Mouse (Mus musculus) thymus, postnatal 0 days (tissue): ENCODE measurements around the gene Gm156. TPM values are rescaled to one million over a fixed set of nuclear protein-coding genes. Genes with fewer than 3 reads are reported as not detected.
"Not testable (repeated sequence)": the region's sequence is repeated elsewhere in the genome, so short reads cannot be mapped to it uniquely, and the experiment has no call there.

Source experiments
- DNase-seq: peaks from one replicate; pipeline ENCODE4 v3.0.0-alpha.2; 2015; ENCODE audit warnings: low spot score
- polyA plus RNA-seq: library from polyadenylated mRNA; unstranded; fragments of >200 nt; fragmentation: Nextera tagmentation; extraction: Ambion mirVana; gene quantifications from 2 replicates; pipeline ENCODE4 v1.2.1, GENCODE M21; 2015

Gm156 gene
- 0.21 and 0.41 TPM in 2 replicates for polyA plus RNA-seq

DNA sequence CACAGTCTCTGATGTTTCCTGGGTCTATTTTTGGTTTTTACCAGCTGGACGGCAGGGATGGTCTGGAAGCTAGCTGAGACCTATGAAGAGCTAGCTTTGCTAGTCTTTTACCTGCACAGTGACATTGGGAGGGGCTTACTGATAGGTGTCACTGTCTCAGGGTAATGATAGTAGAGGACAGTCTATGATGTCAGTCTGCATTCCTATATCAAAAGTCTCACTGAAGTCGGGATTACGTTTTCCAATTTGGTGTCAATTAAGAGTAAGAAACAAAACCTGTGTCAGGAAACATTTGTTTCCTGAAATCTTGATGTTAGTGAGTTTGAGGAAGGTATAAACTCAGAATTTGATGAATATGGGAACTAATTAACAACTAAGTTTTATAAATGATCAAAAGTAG is at the start of gene Gm156:
Gene Gm156, minus strand, starts transcription at position 101 of the 400 bp plus-strand sequence.
- DNase-seq = not testable (repeated sequence)

DNA sequence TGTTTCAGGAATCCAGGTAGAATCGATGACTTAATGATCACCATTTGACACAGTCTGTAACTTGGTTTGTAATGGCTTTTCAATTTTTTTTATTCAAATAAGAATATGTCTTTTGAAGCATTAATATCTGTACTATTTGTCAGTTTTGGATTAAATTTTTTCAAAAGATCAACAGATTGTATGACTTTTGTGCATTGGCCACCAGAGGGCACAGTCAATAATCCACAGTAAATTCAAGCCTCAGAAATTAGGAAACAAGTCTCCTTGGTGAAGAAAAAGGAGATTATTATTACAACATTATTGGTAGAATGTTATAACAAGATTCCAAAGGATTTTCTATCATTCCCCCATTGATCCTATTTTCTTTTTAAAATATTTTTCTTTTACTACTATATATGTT is 41.5 kb upstream of the Gm156 start:
- DNase-seq = no peak

DNA sequence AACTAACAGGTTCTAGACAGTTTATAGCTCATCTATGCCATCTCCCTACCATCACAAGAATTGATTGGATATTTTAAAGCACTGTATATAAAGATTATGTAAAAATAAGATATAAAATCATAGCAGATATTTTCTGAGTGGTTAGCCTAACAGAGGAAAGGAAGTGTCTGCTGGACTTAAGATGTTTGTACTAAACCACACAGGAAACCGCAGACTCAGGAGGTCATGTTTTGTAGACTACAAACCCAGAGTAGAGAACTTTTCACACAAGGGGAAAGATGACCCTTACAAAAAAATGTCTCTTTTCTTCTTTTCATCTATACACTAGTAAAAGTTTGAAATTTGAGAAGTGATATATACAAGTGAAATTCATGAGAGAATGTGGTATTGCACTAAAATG is 39.9 kb upstream of the Gm156 start:
- DNase-seq = no peak

DNA sequence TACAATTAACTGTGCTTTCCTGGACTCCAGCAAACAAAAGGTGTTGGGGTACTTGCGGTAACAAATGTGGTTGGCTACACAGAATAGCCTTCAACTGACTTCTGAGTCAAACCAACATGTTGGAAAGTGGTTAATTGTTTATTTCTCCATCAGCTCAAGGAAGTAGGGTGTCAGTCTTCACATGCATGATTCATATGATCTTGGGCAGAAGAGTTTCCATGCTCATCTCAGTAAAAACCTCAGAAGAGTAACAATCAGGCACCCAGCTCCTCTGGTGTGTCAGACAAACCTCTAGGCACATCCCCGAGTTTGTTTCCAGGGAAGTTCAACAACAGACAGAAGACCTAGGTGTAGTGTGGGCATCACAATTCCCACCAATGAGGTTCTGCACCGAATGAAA is 33.7 kb upstream of the Gm156 start:
- no peak for DNase-seq

DNA sequence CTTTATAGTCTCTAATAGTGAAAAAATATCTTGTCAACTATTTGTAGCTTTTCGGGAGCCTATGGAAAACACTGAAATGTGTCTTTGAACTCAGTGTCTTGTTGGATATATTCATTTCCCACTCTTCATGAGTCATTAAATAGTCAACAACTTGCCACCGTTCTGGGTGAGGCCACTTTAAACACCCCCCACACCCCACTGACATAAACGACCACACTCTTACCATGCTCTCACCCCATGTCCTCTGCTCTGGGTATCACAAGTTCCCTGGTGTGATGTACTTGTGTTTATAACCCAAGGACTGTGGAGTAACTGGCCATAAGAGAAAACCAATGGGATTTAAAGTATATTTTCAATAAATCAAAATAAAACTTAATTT is 36.4 kb downstream of the Gm156 start:
- DNase-seq = no peak

DNA sequence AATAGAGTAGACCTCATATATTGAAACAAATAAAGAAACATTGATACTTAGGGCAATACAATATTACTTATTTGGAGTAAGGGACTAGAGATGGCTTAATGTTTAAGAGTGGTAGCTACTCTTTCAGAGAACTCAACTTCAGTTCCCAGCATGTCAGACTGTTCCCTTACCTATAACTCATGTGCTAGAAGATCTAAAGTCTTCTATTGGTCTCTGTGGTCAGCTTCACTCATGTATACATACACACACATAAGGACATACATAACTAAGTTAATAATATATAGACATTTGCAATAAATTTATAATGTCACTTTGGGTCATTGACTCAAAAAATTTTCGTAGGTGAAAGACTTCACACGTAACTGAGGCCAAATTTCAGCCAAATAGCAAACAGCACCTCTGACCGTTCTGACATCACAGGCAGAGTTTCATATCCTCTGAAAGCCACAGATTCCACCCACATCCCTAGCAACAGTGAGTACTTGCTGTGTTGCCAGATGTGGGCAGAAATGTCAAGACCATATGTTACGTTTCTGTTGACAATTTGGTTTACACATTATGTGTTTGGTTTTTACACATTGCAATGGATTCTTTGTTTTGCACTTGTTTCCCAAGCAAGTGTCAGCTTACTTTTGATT is 36.9 kb downstream of the Gm156 start:
- DNase-seq = no peak

DNA sequence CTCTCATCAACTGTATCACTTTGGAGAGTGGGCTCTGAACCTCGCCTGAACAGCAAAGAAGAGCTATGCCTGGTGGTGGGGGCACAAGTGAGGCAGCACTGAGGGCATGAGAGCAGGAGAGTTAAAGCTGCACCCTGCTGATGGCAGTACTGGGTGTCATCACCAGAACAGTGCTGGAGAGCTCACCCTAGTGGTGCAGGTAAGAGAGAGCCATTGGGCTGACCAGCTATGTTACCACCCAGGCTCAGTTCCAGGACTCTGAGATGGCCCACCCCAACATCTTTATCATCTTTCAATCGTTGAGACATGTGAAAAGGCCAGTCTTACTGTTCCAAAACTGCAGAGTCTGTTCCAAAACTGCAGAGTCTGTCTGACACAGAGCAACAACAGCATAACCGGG is 37.9 kb downstream of the Gm156 start:
- no peak for DNase-seq

DNA sequence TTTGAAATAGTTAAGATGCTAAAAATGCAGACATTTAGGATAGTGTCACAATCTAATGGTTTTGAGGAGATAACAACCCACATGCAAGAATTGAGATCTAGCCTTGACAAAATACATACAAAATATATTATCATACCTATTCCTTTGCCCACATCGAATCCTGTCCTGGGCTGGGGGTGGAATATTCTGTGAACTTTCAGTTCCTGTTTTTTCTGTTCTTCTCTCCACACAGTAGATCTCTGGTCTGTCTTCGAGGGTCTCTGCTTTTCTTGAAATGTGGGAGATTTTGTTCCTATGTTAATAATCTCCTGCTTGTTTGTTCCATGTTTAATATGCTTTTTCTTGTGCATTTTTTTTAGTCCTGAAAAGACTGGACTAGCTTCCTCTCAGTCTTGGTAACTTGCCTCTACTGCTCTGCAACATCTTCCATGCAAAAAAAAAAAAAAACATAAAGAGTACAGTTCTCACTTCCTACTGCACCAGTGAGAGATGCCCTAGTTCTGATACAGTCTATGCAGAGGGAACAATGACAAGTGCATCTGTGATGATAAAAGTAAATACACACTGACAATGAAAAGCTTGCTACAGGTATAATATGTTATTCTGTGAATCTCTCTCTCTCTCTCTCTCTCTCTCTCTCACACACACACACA is 43.9 kb downstream of the Gm156 start, which contains the start of gene Klri2:
Gene Klri2, minus strand, starts transcription at position 416 of the 653 bp plus-strand sequence.
- no peak for DNase-seq

DNA sequence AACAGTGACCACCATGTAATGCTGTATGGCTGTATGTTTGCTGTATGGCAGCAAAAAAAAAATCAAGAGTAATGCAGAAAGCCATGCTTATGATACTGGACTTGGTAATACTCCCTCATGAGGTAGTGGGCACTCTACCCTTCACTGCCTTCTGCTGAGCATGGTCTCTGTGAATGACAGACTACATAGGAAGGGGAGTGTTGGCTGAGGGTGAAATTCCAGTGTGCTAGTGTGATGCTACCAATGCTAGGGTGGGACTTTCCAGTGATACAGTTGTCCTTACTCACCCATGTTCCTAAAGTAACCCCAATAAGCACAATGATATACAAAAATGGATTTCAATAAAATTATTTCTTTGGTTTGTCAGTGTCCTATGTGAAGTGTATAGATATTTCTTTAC is 47.7 kb downstream of the Gm156 start:
- no peak for DNase-seq

DNA sequence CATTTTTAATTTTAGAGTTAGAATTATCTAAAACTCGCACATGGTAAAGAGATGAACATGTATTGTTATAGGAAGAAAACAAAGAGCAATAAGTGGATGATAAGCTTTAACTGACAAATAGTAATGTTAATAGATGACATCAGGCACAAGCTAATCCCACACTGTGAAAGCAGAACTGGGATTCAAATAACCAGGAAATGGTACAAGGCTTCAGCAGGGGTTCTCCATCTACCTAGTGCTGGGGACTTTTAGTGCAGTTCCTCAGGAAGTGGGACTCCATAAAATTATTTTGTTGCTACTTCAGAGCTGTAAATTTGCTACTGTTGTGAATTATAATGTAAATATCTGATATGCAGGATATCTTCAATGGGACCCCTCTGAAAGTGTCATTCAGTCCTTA is 56.8 kb downstream of the Gm156 start:
- no peak for DNase-seq

DNA sequence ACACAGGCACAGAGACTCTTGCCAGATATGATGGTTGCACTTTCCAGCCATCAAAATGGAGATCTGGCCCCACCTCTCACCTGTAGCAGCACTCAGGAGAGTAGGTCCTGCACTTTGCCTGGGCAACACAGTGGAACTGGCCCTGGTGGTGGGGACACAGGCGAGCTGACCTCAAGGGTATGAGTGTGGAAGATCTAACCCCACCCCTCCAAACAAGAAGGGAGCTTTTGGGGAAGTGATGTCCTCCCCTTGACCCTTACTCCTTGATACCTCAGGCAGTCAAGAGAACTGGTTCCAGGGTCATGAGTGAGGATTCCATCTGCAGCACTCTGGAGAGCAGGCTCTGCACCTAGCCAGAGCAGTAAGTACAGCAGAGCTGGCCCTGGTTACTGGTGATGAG is 62.7 kb downstream of the Gm156 start:
- DNase-seq = no peak

DNA sequence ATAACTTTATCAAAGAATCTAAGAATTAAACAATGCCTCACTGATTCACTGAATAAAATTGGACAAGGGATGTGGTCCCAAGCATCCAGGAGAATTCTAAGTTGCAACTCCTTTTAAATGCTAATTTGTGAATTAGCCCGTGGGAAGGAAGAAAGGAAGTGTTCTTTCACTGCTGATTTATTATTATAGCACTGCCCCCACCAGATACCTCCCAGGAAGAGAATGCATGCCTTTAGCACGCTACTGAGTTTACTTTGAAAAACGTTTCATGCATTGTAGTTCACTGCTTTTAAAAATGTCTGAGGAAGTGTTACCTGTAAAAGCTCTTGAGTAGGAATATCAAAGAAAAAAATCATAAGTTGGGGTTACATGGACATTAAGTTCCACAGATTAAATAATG is 63.6 kb downstream of the Gm156 start:
- no peak for DNase-seq

DNA sequence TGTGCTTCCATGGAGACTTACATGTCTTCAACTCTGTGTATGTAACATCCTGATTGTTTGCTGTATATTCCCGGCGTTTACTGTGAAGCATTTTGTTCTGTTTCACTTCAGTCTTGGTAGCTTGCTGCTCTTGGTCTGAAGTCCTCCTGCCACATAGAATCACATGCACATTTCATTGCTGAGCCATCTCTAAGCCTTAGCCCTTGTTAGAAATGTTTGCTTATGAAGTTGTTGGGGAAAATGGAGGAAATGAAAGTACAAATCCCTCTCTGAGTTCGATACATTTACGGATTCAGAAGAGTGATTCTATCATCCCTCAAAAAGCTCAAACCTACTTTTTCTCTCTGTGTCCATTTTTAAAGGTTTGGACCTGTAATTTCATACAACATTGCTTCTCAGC is 67.0 kb downstream of the Gm156 start, which contains the start of gene Klri1:
Gene Klri1, minus strand, starts transcription at position 101 of the 400 bp plus-strand sequence.
- DNase-seq = no peak

Other genes with a start within 250 kb of the Gm156 start
- gene Klre1, start 206.4 kb downstream of the Gm156 start, polyA plus RNA-seq = 0.45 and 0.74 TPM in 2 replicates
- gene Klrd1, start 192.5 kb downstream of the Gm156 start, polyA plus RNA-seq = 9.1 and 12.2 TPM in 2 replicates
- 4.5 and 4.8 TPM in 2 replicates for gene Klrk1, start 160.4 kb downstream of the Gm156 start, polyA plus RNA-seq
- not detected in 2 replicates for gene Klrc3, start 140.9 kb downstream of the Gm156 start, polyA plus RNA-seq
- gene Klrc2, start 123.6 kb downstream of the Gm156 start, polyA plus RNA-seq = 0.57 and 0.62 TPM in 2 replicates
- gene Klrc1, start 105.3 kb downstream of the Gm156 start, polyA plus RNA-seq = 2.0 and 2.4 TPM in 2 replicates
- gene Klri1, start 67.1 kb downstream of the Gm156 start, polyA plus RNA-seq = not detected in 2 replicates
- gene Klri2, start 43.8 kb downstream of the Gm156 start, polyA plus RNA-seq = 0.18 and 0.31 TPM in 2 replicates
- not detected in 2 replicates for gene Gm17631, start 78.4 kb upstream of the Gm156 start, polyA plus RNA-seq
- gene Klra17, start 92.4 kb upstream of the Gm156 start, polyA plus RNA-seq = not detected in 2 replicates
- 5.9 and 9.4 TPM in 2 replicates for gene Klra5, start 133.4 kb upstream of the Gm156 start, polyA plus RNA-seq
- not detected in 2 replicates for gene Klra6, start 242.7 kb upstream of the Gm156 start, polyA plus RNA-seq